Mouse (Mus musculus) left cerebral cortex, adult 11 months (tissue): ENCODE measurements at regions not wholly inside any gene's neighbourhood (a gene's known extent, or its start where the extent isn't known, plus 50 kb on each side); places are given as distances from the start of the nearest gene placed in this dataset.

Experiments used
- DNase-seq: peaks from one replicate; pipeline ENCODE4 v3.0.0; 2022; ENCODE audit warnings: low spot score

DNA sequence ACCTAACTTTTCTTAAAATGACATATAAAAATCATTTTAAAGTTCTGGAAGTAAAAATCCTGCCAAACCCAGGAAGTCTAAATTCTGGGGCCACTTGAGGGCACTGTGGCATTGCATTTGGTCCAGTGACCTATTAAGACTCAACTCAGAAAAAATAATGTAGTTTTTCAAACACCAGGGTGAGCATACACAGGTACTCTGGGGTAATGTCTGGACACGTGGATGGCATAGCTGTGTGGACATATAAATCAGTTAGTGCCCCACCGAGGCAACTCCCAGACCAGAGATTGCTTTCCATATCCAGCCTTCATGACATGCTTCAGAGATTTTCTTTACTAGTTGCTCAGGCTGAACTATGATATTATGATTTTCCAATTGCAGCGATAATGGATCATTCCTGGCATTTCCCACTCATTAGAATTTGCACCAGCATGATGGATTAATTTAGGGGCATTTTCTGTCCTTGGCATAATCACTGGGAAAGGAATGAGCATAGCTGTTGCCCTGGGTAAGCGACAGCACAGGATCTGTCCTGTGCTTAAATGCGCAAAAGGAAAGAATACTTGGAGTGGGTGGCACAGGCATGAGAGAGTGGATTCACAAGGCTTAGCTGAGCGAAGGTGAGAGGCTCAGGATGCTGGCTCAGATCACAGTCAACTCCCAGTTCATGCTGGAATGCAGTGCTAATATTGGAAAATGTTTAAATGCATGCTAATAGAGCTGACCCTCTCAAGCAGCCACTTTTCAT, 1526.6 kb upstream of the Cdh8 start:
- DNase-seq: peak; percentile 23

DNA sequence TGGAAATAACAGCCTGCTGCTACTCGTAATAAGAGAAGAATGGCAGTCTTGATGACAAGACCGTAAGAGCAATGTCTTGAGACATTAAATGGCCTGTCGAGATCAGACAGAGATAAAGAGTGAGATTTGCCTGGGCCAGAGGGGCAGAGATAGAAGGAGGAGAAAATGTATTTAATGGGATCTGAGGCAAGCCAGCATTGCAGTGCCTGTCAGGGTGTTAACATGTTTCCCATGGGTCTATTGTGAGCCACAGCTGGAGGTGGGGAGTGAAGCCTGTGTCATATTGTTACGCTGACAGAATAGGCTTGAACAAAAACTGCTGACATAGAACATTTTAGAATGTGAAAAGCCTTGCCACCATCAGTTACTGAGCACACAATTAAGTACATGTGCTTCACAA, 1523.3 kb upstream of the Cdh8 start:
- no peak for DNase-seq

DNA sequence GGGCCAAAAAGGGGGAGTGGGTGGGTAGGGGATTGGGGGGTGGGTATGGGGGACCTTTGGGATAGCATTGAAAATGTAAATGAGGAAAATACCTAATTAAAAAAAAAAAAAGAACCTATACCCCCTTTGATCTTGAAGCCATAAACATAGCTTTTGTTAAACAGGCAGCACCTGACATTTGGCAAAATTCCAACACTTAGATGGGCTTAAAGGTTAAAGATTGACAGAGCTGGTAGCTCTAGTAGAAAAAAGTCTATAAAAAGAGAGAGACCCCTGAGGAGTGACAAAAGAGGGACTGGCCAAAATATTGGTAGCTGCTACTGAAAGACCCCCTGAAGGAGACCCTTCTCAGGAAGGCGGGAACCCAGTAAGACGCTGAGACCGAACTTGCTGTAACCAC, 1474.0 kb upstream of the Cdh8 start:
- DNase-seq: no peak

DNA sequence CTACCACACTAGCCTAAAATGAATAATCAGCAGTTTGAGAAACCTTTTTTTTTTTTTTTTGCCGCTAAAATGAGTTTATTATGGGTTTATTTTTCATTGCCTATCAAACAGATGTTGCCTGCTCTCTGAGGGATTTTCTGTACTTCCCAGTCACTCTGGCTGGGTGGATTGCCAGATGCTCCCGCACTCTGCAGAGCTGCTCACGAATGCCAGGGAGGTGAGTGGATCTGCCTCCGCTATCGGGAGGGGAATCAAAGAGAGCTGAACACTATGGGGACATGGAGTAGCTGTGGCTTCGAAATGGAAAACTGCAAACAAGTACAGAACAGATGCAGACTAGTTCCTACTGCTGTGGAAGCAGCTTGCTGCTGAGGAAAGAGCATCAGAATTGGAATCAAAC, 1449.4 kb upstream of the Cdh8 start:
- DNase-seq: no peak

DNA sequence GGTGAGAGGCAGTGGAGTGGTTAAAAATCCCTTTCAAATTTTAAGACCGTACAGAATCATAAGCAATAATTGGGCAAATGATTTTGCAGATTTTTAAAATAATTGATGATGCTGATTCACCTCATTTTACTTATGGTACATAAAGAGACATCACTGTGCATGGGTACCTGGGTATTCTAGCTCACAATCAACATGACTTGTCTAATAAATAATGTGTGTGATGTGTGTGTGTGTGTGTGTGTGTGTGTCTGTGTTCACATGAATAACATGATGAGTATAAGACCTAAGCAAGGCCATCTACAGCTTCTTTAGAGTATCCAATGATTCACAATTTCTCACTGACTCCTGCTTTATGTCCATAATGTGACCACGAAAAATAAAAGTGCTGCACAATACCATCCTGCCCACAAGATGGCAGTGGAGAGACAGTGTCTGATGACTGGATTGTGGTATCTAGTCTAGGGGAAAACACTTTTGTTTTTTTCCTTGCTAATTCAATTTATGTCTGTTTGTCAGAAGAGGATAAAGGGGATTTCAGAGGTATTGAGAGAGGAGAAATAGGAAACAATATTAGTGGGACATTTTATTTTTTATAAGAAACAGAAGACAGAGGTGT, 1434.7 kb upstream of the Cdh8 start:
- DNase-seq: peak; percentile 51
